Mouse (Mus musculus): ENCODE data around the gene Pdzd2. TPM values are rescaled to one million over a fixed set of nuclear protein-coding genes. Genes with fewer than 3 reads are reported as not detected.

Gene Pdzd2
- total RNA-seq, 2 experiments from 2014 or later, result 44.8 to 61.6 TPM

GRCm38 (mm10) chr15:12622701-12623100 is 117.0 kb downstream of the Pdzd2 start:
- DNase-seq, result no peak

- no peak for DNase-seq
These were observed 117.6 kb downstream of the Pdzd2 start for GRCm38 (mm10) chr15:12622093-12622643.

- no peak for DNase-seq
These were observed 120.5 kb downstream of the Pdzd2 start for GRCm38 (mm10) chr15:12619273-12619672.

- no peak for DNase-seq
These were observed 122.1 kb downstream of the Pdzd2 start for GRCm38 (mm10) chr15:12617651-12618050.

- no peak for DNase-seq
These were observed 122.5 kb downstream of the Pdzd2 start for GRCm38 (mm10) chr15:12617220-12617619.

GRCm38 (mm10) chr15:12614944-12615878 is 124.5 kb downstream of the Pdzd2 start:
- no peak for DNase-seq

- DNase-seq, result peak; percentile 33
These were observed 125.7 kb downstream of the Pdzd2 start for GRCm38 (mm10) chr15:12614011-12614410.

- no peak for DNase-seq
These were observed 126.6 kb downstream of the Pdzd2 start for GRCm38 (mm10) chr15:12612944-12613675.

GRCm38 (mm10) chr15:12608090-12608489 is 131.6 kb downstream of the Pdzd2 start:
- no peak for DNase-seq

GRCm38 (mm10) chr15:12606306-12606705 is 133.4 kb downstream of the Pdzd2 start:
- DNase-seq, result no peak

- no peak for DNase-seq
These were observed 134.3 kb downstream of the Pdzd2 start for GRCm38 (mm10) chr15:12605239-12605993.

GRCm38 (mm10) chr15:12603674-12604073 is 136.1 kb downstream of the Pdzd2 start:
- DNase-seq, result no peak

GRCm38 (mm10) chr15:12593094-12593493 is 146.6 kb downstream of the Pdzd2 start:
- DNase-seq, result no peak

GRCm38 (mm10) chr15:12592628-12593027 is 147.1 kb downstream of the Pdzd2 start:
- no peak for DNase-seq

GRCm38 (mm10) chr15:12588661-12589060 is 151.1 kb downstream of the Pdzd2 start:
- no peak for DNase-seq

GRCm38 (mm10) chr15:12586852-12587424 is 152.8 kb downstream of the Pdzd2 start:
- no peak for DNase-seq

GRCm38 (mm10) chr15:12586154-12586553 is 153.6 kb downstream of the Pdzd2 start:
- peak; percentile 61 for DNase-seq

GRCm38 (mm10) chr15:12583051-12583450 is 156.7 kb downstream of the Pdzd2 start:
- DNase-seq, result no peak

- no peak for DNase-seq
These were observed 157.3 kb downstream of the Pdzd2 start for GRCm38 (mm10) chr15:12582471-12582870.

- no peak for DNase-seq
These were observed 160.5 kb downstream of the Pdzd2 start for GRCm38 (mm10) chr15:12579196-12579595.

- peak; percentile 66 for DNase-seq
These were observed 161.4 kb downstream of the Pdzd2 start for GRCm38 (mm10) chr15:12578276-12578675.

- DNase-seq, result no peak
These were observed 162.0 kb downstream of the Pdzd2 start for GRCm38 (mm10) chr15:12577715-12578114.
